Mouse (Mus musculus) R1 (cell line): ENCODE measurements at regions not wholly inside any gene's neighbourhood (a gene's known extent, or its start where the extent isn't known, plus 50 kb on each side); places are given as distances from the start of the nearest gene placed in this dataset.

Source experiments
- DNase-seq: peaks from one replicate; pipeline ENCODE4 v3.0.0-alpha.2; 2018; ENCODE audit warnings: low read depth, low spot score

DNA sequence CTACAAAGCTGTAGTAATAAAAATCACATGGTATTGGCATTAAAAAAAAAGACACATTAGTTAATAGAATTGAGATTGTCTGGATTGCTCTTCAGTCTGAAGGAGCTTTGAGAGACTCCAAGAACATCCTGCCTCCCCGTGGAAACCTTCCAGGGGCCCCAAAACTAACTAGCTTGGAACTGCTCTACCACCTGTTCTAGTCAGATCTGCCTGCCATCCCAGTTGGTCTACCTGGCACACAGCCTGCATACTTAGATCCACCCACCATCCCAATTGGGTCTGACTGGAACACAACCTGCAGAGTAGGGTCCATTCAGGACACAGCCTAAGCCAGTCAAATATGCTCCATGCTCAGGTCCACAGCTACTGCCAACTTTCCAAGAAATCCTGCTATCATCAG is 503.6 kb downstream of the Rapgef2 start:
- DNase-seq: no peak

DNA sequence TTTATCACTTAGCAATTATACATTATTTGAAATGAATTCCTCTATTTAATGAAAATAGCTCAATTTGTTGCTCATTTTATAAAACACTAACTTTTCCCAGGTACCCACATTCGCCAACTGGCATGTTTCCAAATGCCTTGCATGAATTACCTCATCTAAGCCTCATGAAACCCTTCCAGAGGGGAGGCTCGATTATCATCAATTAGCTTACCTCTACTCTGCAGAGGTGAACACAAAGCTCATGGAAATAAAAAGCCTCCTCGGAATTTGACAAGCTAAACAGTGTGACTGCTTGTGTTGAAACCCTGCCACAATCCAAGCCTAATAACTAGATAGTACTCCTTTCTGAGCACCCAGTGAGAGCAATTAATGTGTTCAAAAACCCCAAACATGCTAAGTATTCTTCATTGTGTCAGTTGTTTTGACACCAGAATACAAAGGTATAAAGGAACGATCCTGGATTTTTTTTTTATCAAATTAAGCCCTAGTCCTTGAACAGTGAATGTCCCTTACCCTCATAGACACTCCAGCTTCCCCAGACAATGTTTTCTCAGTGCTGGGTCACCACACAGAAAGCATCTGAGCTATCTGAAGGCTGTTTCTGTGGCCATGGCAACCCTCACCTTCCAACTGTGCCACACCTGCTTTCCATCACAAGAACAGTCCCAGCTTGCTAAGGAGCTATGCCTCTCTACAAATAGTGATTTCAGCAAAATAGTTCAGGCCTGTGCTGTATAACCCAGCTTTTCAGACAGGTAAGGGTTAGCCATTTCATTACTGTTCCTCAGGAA is 530.4 kb downstream of the Rapgef2 start:
- no peak for DNase-seq

DNA sequence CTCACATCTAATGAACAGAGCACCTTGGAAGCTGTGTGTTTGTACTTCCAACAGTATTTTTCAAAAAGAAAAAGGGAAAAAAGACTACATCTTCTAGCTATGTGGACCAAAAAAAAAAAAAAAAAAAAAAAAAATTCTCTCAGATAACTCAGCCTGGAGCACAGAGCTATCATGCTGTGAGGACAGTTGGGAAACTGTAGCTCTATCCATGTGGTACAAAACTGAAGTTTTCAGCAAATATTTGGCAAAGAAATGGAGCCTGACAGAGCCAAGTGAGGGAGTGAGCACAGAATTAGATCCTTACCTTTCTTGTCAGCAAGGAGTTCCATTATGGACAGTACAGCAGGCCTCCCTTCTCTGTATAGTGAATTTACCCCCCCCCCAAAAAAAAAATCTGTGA is 550.2 kb downstream of the Rapgef2 start:
- DNase-seq: no peak

DNA sequence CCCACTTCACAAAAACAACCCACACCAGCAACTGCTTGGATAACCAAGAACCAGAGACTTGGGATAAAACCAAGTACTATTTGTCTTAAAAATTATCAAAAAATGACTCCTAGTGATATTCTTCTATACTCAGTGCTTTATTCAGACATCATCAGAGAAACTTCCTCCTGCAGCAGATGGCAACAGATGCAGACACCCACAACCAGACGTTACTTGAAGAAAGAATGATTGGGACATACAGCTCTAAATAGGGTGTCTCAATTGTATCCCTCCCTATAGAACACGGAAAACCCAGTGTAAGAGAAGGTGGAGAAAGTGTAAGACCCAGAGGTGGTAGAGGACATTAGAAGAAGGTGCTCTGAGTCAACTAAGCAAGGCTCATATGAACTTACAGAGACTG is 569.6 kb downstream of the Rapgef2 start:
- DNase-seq: no peak

DNA sequence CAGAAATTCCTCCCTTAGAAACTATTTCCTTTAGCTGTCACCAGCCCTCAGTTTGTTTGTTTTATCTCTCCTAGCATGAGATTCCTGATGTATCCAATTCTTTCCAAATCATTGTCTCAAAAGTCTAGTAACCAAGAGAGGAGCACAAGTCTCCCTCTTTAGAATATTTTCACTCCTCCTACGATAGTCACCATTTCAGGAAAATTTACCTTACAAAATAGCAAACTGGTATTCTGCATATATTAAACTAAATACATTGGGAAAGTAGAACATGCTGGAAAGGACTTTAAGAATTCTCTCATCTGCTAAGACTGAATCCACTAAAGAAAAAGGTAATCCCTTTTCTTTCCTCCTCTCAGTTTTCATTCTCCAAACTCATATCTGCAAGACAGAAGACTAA is 578.6 kb downstream of the Rapgef2 start:
- no peak for DNase-seq

DNA sequence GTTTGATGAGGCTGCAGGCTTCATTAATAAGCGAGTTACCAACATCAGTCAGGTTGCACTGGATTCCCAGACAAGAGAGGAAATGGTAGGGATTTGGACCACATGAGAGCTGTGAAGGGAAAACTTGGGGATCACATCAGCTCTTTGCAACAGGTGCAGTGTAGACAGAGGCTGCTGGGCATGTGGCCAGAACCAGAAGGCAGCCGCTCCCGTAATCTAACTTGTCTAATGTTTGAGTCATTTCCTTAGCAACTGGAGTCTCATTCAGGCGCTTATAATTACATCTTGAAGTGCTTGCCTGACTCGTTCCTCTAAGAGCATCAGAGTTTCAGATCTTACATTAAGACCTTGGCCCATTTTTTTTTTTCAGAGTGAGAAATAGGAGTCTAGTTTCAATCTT is 587.4 kb downstream of the Rapgef2 start:
- no peak for DNase-seq

DNA sequence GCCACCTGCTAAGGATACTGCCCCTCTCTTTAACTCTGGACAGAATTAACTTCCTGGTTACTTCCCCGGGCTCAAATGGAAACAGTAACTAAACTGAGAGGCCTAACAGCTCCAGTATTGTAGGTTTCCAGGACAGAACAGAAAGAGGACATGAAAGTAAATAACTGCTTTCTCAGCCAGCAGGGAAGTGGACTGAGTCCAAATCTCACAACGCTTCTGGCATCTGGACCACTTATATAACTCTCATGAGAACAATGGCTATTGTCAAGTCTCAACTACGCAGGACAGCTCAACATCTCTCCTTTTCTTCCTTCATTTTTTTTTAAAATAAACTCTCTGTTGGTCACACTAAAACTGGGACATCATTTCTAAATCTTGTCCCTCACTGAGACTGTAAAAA is 594.8 kb downstream of the Rapgef2 start:
- no peak for DNase-seq

DNA sequence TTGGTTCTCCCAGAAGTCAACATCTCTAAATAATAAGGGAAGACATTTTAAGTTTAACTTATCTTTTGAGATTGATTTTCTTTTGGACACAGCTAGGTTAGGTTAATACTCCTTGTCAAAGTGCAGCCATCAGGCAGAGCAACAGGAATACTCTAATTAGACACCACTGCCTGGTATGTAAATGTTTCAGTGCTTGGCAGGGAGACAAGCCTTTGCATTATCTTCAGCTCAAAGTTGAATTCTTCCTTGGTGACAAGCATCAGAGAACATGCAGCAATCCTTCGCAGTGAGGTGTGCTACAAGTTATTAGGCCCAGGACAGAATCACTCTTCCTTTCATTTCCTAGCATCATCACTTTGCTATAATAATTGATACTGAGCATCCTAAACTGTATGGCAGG is 608.7 kb downstream of the Rapgef2 start:
- no peak for DNase-seq

DNA sequence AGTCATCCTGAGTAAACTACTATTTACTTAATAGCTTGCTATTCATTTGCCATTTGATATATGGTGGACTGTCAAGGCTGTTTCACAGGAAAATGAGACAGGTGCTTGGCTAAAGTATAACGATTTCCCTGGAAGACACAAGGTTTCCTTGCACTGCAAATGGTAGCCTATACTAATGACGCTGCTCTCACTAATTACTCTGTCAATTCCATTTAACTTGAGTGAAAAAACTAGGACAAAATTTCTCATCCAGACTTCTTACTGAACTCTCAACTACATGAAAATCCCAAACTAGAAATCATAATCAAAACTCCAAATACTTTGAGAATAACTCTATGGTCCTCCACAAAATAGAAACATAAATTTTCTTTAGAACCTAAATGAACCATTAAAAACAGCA is 609.5 kb downstream of the Rapgef2 start:
- no peak for DNase-seq

DNA sequence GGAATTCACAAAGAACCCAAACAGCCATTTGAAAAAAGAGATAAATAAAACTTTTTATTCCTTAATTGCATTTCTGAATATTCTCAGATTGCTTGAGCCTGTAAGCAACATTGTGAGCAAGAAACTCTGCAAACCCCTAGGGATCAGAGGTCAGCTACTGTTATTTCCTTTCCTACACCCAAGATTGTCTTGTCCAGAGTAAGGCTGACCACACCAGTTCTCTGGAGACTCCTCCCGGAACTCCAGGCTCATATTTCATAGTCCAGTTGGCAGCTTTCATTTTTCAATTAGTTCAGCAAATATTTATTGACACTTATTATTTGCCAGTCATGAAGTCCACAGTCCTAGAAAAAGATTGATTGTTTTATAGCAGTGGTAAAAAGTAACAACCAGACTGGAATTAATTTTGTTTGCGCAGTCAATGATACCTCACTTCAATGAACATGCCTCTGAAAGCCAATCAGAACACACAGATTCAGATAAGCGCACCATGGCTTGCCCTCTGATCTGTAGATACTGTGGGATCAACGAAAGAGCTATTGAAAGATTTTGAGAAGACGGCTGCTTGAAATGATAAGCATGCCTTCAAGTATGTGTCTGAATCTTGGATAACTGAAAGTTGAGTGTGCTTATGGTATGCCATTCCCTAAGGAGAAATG is 611.7 kb downstream of the Rapgef2 start:
- no peak for DNase-seq

DNA sequence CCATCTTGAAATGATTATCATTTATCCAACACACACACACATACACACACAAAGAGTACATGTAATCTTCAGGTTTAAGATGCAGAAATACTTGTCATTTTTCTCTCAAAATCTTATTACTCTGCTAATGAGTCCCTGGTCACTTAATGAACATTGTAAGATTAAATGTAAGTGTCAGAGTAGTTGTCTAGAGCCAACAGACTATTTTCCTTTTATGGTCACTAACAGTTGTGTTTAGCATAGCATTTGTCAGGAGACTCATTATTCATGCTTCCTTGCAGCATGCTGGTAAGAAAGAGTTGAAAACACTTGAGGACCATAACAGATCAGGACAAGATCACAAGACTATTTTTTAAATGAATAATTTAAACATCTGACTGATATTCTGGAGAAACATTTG is 618.3 kb downstream of the Rapgef2 start:
- no peak for DNase-seq

DNA sequence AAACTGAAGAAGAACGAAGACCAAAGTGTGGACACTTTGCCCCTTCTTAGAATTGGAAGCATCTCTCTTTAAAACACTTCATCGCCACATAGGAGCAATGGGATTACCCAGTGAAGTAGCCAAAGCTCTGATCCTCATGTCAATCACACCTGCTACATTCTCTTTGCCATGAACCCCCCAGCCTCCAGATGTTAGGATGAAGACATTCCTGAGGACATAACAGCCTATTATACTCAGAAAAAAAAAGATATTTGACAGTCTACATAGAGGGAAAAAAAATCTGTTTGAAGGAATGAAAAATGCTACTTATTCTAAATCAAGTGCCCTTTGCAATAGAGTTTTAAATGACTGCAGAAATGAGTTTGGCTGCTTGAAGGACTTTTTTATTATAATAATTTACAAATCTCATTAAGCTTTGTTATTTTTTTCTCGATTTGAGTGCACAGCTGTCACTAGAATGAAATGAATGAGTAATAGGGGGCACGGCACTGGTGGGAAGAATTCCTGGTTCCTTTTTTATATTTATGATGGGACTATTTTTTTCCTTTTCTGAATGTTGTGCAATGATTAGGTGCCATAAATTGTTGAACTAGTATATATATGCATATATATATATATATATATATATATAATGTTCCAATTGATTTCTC is 618.8 kb downstream of the Rapgef2 start:
- no peak for DNase-seq

DNA sequence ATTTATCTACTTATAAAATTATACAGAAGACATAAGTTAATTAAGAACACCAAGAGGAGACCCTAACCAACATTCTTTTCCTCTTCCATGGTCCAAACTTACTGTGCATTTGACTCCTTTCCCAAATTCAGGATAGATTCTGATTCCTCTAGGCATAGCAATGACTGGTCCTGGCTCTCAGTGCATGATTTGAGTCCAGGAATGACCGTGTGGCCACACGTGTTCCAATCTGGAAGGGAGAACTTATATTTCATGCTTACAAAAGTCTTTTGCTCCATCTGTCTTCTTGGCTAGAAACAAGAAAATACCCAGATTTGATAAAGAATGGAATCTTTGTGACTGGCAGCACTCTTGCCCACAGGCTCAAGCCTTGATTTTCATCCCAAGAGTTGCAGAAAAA is 638.2 kb downstream of the Rapgef2 start:
- no peak for DNase-seq

DNA sequence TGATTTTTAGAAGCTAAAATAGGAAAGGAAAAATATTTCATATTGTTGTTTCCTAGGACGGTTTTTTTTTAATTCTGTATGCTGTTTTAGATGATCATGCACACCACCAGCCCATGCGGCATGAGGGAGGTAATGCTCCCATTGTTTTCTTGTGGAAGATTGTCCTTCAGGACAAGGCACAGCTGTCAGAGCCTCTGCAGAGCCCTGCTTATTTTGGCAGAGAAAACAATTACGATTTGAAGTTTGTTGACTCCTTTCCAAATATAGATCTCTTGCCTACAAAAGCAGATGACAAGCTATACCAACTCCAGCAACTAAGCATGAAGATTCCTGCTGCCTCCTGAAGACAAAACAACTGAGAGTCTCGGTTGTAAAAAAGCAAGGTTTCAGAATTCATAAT is 650.9 kb downstream of the Rapgef2 start:
- DNase-seq: no peak

DNA sequence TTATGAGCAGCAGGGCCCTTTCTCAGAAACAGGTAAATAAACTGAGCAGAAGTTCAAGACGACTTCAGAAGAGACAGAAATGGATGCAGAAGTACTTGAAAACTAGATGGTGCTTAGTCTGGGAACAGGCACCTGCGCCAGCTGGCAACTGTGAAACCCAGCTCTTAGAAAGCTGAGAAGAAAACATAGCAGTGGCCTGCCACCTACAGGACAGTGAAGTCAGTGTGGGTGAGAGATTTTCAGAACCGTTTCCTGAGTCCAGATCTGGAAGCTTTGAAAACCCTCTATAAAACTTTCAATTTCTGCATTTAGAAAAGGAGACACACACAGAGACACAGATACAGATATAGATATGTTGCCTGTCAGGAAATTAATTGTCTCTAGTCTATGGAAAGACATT is 667.4 kb downstream of the Rapgef2 start:
- DNase-seq: peak; percentile 21

DNA sequence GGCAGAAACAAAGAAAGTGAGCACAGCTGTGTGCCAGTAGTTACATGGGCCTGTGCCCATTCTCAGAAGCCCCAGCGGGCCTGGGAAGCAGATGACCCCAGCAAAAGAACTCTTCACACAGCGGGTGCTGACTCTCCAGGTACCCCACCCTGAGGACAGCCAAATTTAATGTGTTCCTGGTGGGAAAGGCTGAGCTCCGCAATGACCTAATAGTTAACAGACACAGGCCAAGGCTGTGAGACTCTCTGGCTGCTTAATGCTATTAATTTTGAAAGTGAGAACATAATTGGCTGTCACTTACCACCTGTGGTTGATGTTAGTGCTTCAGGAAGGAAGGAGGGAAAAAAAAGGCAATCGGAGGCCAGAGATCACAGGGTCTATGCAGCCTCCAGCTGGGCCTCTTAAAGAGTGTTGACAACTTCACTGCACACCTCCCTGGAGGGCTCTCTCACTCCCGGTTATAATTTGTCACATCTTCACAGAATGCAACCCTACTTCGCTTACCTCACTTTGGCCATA is 691.5 kb downstream of the Rapgef2 start:
- DNase-seq: no peak

DNA sequence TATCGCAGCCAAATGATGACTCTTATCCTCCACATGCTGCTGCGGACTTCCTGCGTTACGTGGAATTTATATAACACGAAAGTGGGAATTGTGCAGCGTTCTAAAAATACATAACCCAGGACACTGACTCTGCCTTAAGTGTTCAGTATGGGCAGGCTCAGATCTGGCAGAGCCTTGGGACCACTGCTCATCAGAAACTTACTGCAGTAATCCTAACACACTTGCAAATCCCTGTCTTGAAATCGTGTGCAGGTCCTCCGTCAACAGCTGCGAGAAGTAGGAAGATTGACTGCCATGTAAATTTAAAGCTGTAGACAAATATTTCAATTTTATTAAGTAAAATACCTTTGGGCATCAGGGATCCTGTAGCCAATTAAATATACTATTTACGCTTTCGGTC is 692.0 kb downstream of the Rapgef2 start:
- no peak for DNase-seq

DNA sequence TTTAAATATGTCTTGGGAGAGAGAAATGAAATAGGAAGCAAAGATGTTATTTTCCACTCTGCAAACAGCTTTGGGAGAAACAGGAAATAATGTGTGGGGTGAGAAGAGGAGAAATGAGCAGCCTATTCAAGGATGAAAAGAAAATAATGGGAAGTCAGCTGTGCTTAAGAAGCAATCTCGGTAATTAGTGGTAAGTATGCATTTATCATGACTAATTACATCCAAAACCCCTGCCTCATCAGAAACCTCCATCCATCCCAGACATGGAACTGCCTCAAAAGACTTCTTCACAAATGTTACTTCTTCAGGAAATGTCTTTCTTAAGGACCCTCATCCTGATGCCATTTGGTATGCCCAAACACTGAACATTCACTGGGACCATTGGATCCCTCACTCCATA is 699.7 kb downstream of the Rapgef2 start:
- no peak for DNase-seq

DNA sequence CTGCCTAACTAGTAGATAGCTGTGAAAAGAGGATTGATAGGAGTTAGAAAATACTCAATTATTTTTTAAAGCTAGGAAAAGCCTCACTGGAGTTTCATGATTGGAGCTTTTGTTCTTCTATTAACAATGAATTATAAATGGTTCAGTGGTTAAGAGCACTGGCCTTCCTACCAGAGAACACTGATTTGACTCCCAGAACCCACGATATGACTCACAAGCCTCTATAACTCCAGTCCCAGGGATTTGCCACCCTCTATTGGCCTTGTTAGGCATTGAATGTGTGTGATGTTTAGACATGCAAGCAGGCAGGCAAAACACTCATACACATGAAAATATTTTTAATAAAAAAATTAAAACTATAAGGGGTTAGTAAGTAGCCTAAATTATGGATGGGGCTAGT is 704.4 kb downstream of the Rapgef2 start:
- DNase-seq: no peak

DNA sequence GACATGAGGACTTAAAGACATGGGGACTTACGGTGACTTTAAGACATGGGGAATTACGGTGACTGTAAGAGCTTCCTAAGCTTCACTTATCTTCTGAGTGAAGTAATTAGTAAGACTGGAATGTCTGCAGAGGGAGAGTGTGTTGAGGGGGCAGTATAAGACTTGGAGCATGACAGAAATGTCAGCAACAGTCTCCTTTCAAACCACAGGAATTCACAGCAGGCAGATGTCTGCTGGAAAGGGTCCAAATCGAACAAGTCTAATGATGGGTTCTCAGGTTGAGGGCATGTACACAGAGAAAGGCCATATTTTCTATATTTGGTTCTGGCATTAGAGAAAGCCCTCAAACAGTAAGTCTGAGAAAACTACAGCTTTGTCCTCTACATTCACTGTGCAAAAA is 705.2 kb downstream of the Rapgef2 start:
- DNase-seq: no peak

DNA sequence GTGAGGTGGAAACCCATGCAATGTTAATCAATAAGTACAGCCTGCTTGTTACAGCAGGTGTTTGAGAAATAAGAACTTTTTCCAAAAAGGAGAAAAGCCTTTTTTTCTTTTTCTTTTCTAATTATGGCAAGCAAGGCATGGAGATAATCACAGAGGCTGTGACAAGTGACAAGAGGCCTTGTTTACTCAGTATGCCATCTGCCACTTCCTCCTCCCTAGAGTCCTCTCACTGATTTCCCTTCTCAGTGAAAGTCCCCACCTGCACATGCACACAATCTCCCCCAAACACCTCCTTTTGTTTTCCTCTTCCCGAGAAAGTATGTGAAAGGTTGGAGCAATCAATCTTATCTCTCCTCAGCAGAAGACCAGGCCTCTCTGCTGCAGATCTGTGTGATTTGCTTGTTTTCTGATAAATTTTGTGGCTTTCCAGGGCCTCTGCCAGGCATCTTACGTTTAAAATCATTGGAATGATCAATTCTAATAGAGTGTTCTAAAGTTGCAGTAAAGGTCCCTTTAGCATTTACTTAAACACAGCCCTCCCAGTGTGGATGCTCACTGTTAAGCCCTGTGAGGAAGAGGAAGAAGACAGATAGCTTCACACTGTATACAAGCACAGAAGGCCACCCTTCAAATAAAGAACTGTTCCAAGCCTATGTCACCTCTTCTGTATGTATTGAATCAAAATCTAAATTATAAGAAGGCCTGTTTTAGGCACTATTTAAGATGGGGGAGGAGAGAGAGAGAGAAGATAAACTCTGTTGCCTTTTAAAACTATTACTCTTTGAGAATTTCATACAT is 710.5 kb downstream of the Rapgef2 start:
- no peak for DNase-seq

DNA sequence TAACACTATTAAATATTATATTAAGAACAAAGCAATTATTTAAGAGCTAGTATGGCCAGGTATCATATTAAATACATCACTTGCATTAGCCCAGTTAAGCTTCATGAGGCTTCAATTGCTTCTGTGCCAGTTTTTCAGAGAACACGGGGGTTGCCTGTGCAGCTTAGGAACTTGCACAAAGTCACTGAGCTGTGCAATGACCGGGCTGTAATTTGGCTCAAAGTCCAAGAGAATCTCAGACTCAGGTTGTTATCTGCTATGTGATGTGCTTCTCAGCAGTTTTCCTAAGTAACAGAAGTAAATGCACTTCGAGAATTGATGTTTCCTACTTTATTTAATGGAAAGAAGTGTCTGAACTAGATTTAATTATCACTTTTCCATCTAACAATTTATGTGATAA is 711.5 kb downstream of the Rapgef2 start:
- DNase-seq: no peak
